Mouse (Mus musculus): ENCODE measurements around the gene Calcoco2. TPM values are rescaled to one million over a fixed set of nuclear protein-coding genes. Genes with fewer than 3 reads are reported as not detected.
"Not testable (repeated sequence)": the region's sequence is repeated elsewhere in the genome, so short reads cannot be mapped to it uniquely, and the experiment has no call there.

The Calcoco2 gene
- total and polyA plus RNA-seq, 2 experiments from 2014 or later = not detected

DNA sequence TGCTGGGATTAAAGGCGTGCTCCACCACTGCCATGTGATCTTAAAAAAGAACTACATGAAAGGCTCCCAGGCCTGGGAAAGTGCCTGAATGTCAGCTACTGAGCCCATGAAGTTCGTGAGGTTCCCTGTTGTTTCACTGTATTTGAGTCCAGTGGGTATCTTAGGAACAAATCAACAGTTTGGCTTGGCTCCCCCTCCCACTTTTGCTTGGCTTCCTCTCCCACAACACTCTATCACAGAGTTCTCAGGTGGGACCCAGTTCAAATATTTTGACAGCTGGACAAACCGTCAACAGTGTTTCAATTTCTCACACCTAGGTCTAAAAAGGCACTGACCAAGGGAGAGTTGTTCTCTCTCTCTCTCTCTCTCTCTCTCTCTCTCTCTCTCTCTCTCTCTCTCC is 7.6 kb upstream of the Calcoco2 start:
- H3K36me3 ChIP-seq (replicated peaks; ENCODE audit: control insufficient read depth, insufficient read depth, low read length) = no peaks in the 10 kb centered on the region
- no peaks in the 10 kb centered on the region for H3K4me1 ChIP-seq (ENCODE audit: control insufficient read depth, insufficient read depth)
- no peak overlapping the region for H3K4me3 ChIP-seq (ENCODE audit: low read depth, low read length)
- WGBS = 57% methylated on average over 3 of the region's 3 CpGs
- no peak overlapping the region for H3K27ac ChIP-seq (ENCODE audit: low read depth)
- H3K27me3 ChIP-seq (ENCODE audit: control insufficient read depth, insufficient read depth, low read length) = peaks cover 29% of the 10 kb centered on the region
- TF ChIP-seq CTCF (IDR thresholded peaks at IDR 0.05; ENCODE audit: low read depth) = no peak
- no peak for TF ChIP-seq EP300 (IDR thresholded peaks at IDR 0.05; ENCODE audit: low read depth)
- no peaks in the 10 kb centered on the region for H3K9me3 ChIP-seq (replicated peaks; ENCODE audit: control insufficient read depth, low read length)
- H3K9ac ChIP-seq (replicated peaks; ENCODE audit: low read depth, low read length) = no peak overlapping the region
- ATAC-seq (ENCODE audit: insufficient read depth, low read depth) = no peak
- no peak for DNase-seq (ENCODE audit: low spot score)
- H3K4me2 ChIP-seq (ENCODE audit: low read depth, low read length) = no peak overlapping the region

DNA sequence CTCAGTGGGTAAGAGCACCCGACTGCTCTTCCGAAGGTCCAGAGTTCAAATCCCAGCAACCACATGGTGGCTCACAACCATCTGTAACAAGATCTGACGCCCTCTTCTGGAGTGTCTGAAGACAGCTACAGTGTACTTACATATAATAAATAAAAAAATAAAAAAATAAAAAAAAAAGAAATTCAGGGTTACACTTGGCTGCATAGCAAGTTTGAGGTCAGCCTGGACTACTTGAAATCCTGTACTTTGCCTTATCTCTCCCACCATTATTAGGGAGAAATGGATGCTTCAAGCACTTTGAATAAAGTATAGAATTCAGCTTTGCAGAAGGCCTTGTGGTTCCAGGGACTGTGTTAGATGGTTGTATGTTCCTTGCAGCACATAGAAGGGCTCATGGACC is 5.2 kb upstream of the Calcoco2 start:
- H3K36me3 ChIP-seq (replicated peaks; ENCODE audit: control insufficient read depth, insufficient read depth, low read length); H3K27ac ChIP-seq (ENCODE audit: low read depth); DNase-seq (ENCODE audit: low spot score); H3K9me3 ChIP-seq (replicated peaks; ENCODE audit: control insufficient read depth, low read length); ATAC-seq (ENCODE audit: insufficient read depth, low read depth); H3K4me2 ChIP-seq (ENCODE audit: low read depth, low read length); H3K4me1 ChIP-seq (ENCODE audit: control insufficient read depth, insufficient read depth); H3K4me3 ChIP-seq (ENCODE audit: low read depth, low read length); H3K9ac ChIP-seq (replicated peaks; ENCODE audit: low read depth, low read length): not testable (repeated sequence)
- peaks cover 14% of the 10 kb centered on the region for H3K27me3 ChIP-seq (ENCODE audit: control insufficient read depth, insufficient read depth, low read length)
- 90% methylated on average over 3 of the region's 3 CpGs for WGBS

DNA sequence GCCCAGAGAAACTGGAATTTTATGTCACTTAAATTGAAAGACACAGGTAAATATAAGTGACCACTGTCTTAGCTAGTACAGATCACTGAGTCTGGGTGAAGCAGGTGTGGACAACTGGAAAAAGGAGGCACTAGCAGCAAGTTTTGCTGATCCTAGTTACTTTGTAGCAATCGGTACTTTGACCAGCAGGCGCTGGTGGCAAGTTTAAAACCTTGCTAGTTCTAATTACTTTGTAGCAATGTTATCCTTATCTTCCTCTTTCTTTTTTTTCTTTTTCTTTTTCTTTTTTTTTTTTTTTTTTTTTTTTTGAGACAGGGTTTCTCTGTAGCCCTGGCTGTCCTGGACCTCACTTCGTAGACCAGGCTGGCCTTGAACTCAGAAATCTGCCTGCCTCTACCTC is 4.4 kb upstream of the Calcoco2 start:
- DNase-seq (ENCODE audit: low spot score) = no peak
- Histone ChIP-seq H3K4me2 (ENCODE audit: low read depth, low read length) (no peak overlapping the region), H3K36me3 (replicated peaks; ENCODE audit: control insufficient read depth, insufficient read depth, low read length) (no peaks in the 10 kb centered on the region), H3K4me1 (ENCODE audit: control insufficient read depth, insufficient read depth) (no peaks in the 10 kb centered on the region), H3K4me3 (ENCODE audit: low read depth, low read length) (no peak overlapping the region), H3K9ac (replicated peaks; ENCODE audit: low read depth, low read length) (no peak overlapping the region), H3K27ac (ENCODE audit: low read depth) (no peak overlapping the region), H3K27me3 (ENCODE audit: control insufficient read depth, insufficient read depth, low read length) (0 out of 2 replicates have a peak, but pooled peaks cover 7% of the 10 kb centered on the region), H3K9me3 (replicated peaks; ENCODE audit: control insufficient read depth, low read length) (no peaks in the 10 kb centered on the region)
- 79% methylated on average over 3 of the region's 3 CpGs for WGBS
- ATAC-seq (ENCODE audit: insufficient read depth, low read depth) = no peak
- TF ChIP-seq EP300 (IDR thresholded peaks at IDR 0.05; ENCODE audit: low read depth) (no peak), CTCF (IDR thresholded peaks at IDR 0.05; ENCODE audit: low read depth) (no peak)

DNA sequence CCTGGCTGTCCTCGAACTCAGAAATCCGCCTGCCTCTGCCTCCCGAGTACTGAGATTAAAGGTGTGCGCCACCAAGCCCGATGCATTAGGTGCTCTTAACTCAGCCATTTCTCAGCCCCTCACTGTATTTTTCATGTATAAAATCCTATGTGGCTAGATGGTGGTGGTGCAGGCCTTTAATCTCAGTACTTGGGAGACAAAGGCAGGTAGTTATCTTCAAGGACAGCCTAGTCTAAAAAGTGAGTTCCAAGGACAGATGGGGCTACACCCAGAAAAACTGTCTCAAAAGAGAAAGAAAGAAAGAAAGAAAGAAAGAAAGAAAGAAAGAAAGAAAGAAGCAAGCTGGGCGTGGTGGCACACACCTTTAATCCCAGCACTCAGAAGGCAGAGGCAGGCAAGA is 3.7 kb upstream of the Calcoco2 start:
- H3K9ac ChIP-seq (replicated peaks; ENCODE audit: low read depth, low read length) = no peak overlapping the region
- DNase-seq (ENCODE audit: low spot score) = no peak
- no peak overlapping the region for H3K4me2 ChIP-seq (ENCODE audit: low read depth, low read length)
- H3K9me3 ChIP-seq (replicated peaks; ENCODE audit: control insufficient read depth, low read length) = no peaks in the 10 kb centered on the region
- 88% methylated on average over 6 of the region's 6 CpGs for WGBS
- H3K4me1 ChIP-seq (ENCODE audit: control insufficient read depth, insufficient read depth) = no peaks in the 10 kb centered on the region
- ATAC-seq (ENCODE audit: insufficient read depth, low read depth) = no peak
- H3K27me3 ChIP-seq (ENCODE audit: control insufficient read depth, insufficient read depth, low read length) = 0 out of 2 replicates have a peak, but pooled peaks cover 7% of the 10 kb centered on the region
- H3K4me3 ChIP-seq (ENCODE audit: low read depth, low read length) = no peak overlapping the region
- no peak overlapping the region for H3K27ac ChIP-seq (ENCODE audit: low read depth)
- no peaks in the 10 kb centered on the region for H3K36me3 ChIP-seq (replicated peaks; ENCODE audit: control insufficient read depth, insufficient read depth, low read length)
- TF ChIP-seq CTCF (IDR thresholded peaks at IDR 0.05; ENCODE audit: low read depth) (no peak), EP300 (IDR thresholded peaks at IDR 0.05; ENCODE audit: low read depth) (no peak)

DNA sequence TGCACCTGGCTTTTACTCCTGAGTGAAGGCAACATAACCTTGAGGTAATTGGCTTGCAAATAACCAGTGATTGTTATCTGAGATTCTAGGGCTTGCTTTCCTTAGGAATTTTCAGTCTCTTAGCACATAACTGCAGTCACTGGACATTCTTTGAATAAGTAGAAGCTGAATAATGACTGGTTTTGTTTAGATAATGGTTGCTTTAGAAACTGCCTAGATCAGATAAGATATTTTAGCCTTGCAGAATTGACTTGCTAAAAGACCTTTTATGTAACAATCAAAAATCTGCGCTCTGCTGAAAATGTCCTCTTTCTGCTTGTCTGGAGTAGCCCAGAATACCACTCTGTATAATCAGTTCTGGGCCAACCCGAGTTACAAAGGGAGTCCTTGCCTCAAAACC is 2.3 kb upstream of the Calcoco2 start:
- 53% methylated on average over 2 of the region's 2 CpGs for WGBS
- Histone ChIP-seq H3K36me3 (replicated peaks; ENCODE audit: control insufficient read depth, insufficient read depth, low read length) (no peaks in the 10 kb centered on the region), H3K4me3 (ENCODE audit: low read depth, low read length) (no peak overlapping the region), H3K27me3 (ENCODE audit: control insufficient read depth, insufficient read depth, low read length) (0 out of 2 replicates have a peak, but pooled peaks cover 4% of the 10 kb centered on the region), H3K4me1 (ENCODE audit: control insufficient read depth, insufficient read depth) (no peaks in the 10 kb centered on the region), H3K27ac (ENCODE audit: low read depth) (no peak overlapping the region), H3K9me3 (replicated peaks; ENCODE audit: control insufficient read depth, low read length) (no peaks in the 10 kb centered on the region), H3K4me2 (ENCODE audit: low read depth, low read length) (no peak overlapping the region), H3K9ac (replicated peaks; ENCODE audit: low read depth, low read length) (no peak overlapping the region)
- no peak for ATAC-seq (ENCODE audit: insufficient read depth, low read depth)
- no peak for TF ChIP-seq EP300 (IDR thresholded peaks at IDR 0.05; ENCODE audit: low read depth)
- TF ChIP-seq CTCF (IDR thresholded peaks at IDR 0.05; ENCODE audit: low read depth) = no peak
- no peak for DNase-seq (ENCODE audit: low spot score)

DNA sequence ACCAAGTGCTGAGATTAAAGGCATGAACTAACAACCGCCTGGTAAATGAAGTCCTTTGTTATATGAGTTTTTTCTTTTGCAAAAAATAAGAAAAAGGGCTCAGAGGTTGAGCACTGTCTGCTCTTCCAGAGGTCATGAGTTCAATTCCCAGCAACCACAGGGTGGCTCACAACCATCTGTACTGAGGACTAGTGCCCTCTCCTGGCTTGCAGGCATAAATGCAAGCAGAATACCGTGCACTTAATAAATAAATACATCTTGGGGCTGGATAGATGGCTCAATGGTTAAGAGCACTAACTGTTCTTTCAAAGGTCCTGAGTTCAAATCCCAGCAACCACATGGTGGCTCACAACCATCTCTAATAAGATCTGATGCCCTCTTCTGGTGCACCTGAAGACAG is 814 bp downstream of the Calcoco2 start:
- DNase-seq (ENCODE audit: low spot score); H3K27me3 ChIP-seq (ENCODE audit: control insufficient read depth, insufficient read depth, low read length): not testable (repeated sequence)
- 50% methylated on average over 2 of the region's 2 CpGs for WGBS

More for the DNA sequence above, 814 bp downstream of the Calcoco2 start:
- not testable (repeated sequence) for H3K4me1 ChIP-seq (ENCODE audit: control insufficient read depth, insufficient read depth); H3K27ac ChIP-seq (ENCODE audit: low read depth); ATAC-seq (ENCODE audit: insufficient read depth, low read depth); H3K4me3 ChIP-seq (ENCODE audit: low read depth, low read length); H3K4me2 ChIP-seq (ENCODE audit: low read depth, low read length); H3K36me3 ChIP-seq (replicated peaks; ENCODE audit: control insufficient read depth, insufficient read depth, low read length); H3K9ac ChIP-seq (replicated peaks; ENCODE audit: low read depth, low read length); H3K9me3 ChIP-seq (replicated peaks; ENCODE audit: control insufficient read depth, low read length)
